Mouse (Mus musculus) lung, postnatal 0 days (tissue): ENCODE data around the gene Ugt1a2. TPM values are rescaled to one million over a fixed set of nuclear protein-coding genes. Genes with fewer than 3 reads are reported as not detected.

Source experiments
- ATAC-seq: fragments of 200-750 bp; cut with Nextera tagmentation; 2 replicates; pipeline ENCODE4 v1.8.0; 2017; ENCODE audit warnings: moderate library complexity
- DNase-seq: peaks from one replicate; pipeline ENCODE4 v3.0.0-alpha.2; 2016; ENCODE audit warnings: low spot score
- H3K27ac ChIP-seq: fragments of 300-500 bp; sonication (generic); 2 replicates; pipeline ENCODE4 v1.5.1; 2014; ENCODE audit warnings: antibody characterized with exemption, mild to moderate bottlenecking, low read length, mixed read lengths
- H3K27me3 ChIP-seq: fragments of 300-500 bp; sonication (generic); replicated peaks from 2 replicates; pipeline ENCODE4 v1.6.1; 2014; ENCODE audit warnings: low read length, mixed read lengths; ENCODE audit not compliant: insufficient read depth
- H3K36me3 ChIP-seq: fragments of 300-500 bp; sonication (generic); 2 replicates; pipeline ENCODE4 v1.6.1; 2014; ENCODE audit warnings: low read length, mixed read lengths; ENCODE audit not compliant: insufficient read depth
- H3K4me1 ChIP-seq: fragments of 300-500 bp; sonication (generic); 2 replicates; pipeline ENCODE4 v1.6.1; 2014; ENCODE audit warnings: antibody characterized with exemption, low read depth, low read length, mixed read lengths; ENCODE audit not compliant: insufficient read depth
- H3K4me2 ChIP-seq: fragments of 300-500 bp; sonication (generic); replicated peaks from 2 replicates; pipeline ENCODE4 v1.6.1; 2014; ENCODE audit warnings: low read depth, mild to moderate bottlenecking, low read length, moderate library complexity, mixed read lengths
- H3K4me3 ChIP-seq: fragments of 300-500 bp; sonication (generic); 2 replicates; pipeline ENCODE4 v1.5.1; 2014; ENCODE audit warnings: low read depth, low read length
- H3K9ac ChIP-seq: fragments of 300-500 bp; sonication (generic); replicated peaks from 2 replicates; pipeline ENCODE4 v1.6.1; 2014; ENCODE audit warnings: low read depth, mild to moderate bottlenecking
- H3K9me3 ChIP-seq: fragments of 300-500 bp; sonication (generic); 2 replicates; pipeline ENCODE4 v1.6.1; 2016; ENCODE audit warnings: low read length, mixed read lengths
- CTCF ChIP-seq: IDR thresholded peaks from 2 replicates; pipeline ENCODE4 v1.5.1; 2016; ENCODE audit warnings: antibody characterized with exemption, mild to moderate bottlenecking
- EP300 ChIP-seq: IDR thresholded peaks from 2 replicates; pipeline ENCODE4 v1.6.1; 2016; ENCODE audit warnings: antibody characterized with exemption, mild to moderate bottlenecking, control low read depth
- WGBS: fragments of 180-500 bp; shearing (Covaris S2); extraction: QIAGEN DNeasy Blood & Tissue Kit; methylation state at CpG from one replicate; pipeline ENCODE4 v1.1.7; 2014; 5-methylcytosine and 5-hydroxymethylcytosine counted together
- polyA plus RNA-seq: library from polyadenylated mRNA; unstranded; fragments of >200 nt; fragmentation: Nextera tagmentation; extraction: Ambion mirVana; gene quantifications from 2 replicates; pipeline ENCODE4 v1.2.1, GENCODE M21; 2015

Ugt1a2 gene
- polyA plus RNA-seq, 1 experiment from 2014 or later = 0.08 TPM

GRCm38 (mm10) chr1:88212341-88213045, 12.1 kb downstream of the Ugt1a2 start:
- ATAC-seq (peak; percentile 11; the same call in 1 of the 2 replicates), DNase-seq (peak; percentile 21)
- Histone ChIP-seq H3K9ac (no peak overlapping the region), H3K27ac (no peak overlapping the region), H3K4me2 (no peak overlapping the region), H3K9me3 (peaks cover 52% of the 10 kb centered on the region), H3K27me3 (no peaks in the 10 kb centered on the region), H3K36me3 (no peaks in the 10 kb centered on the region), H3K4me1 (no peaks in the 10 kb centered on the region), H3K4me3 (no peak overlapping the region)
- 60% methylated on average over 8 of the region's 8 CpGs for WGBS
- TF ChIP-seq EP300 = no peak
- TF ChIP-seq CTCF = no peak

DNA sequence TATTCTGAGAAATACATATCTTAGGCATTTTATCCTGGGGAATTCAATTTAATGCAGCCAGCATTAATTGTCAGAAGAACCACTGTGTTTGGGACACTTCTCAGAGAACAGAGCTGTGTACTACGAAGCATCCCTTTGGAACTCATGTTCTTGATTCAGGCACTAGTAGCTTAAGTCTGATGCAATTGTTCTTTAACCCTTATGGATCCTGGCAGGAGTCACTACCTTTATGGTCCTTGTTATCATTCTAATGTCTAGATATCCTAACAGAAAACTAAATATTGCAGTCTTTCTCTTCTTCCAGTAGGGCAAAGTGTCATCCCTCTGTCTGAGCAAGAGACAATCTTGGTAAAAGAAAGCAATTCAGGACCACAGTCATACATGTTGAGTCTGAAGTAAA, 12.7 kb downstream of the Ugt1a2 start:
- peak; percentile 15 for DNase-seq
- no peaks in the 10 kb centered on the region for H3K4me1 ChIP-seq
- no peak; the same call in 1 of the 2 replicates for ATAC-seq
- peaks cover 54% of the 10 kb centered on the region for H3K9me3 ChIP-seq
- H3K27ac ChIP-seq = no peak overlapping the region
- no peak overlapping the region for H3K4me2 ChIP-seq
- H3K9ac ChIP-seq = no peak overlapping the region
- WGBS = 72% methylated on average over 1 of the region's 1 CpGs
- H3K4me3 ChIP-seq = no peak overlapping the region
- TF ChIP-seq EP300 (no peak), CTCF (no peak)
- H3K36me3 ChIP-seq = no peaks in the 10 kb centered on the region
- H3K27me3 ChIP-seq = no peaks in the 10 kb centered on the region

- ATAC-seq (peak; percentile 3; the same call in 1 of the 2 replicates), DNase-seq (no peak)
- H3K9ac ChIP-seq = no peak overlapping the region
- H3K4me2 ChIP-seq = no peak overlapping the region
- H3K4me1 ChIP-seq = no peaks in the 10 kb centered on the region
- no peaks in the 10 kb centered on the region for H3K27me3 ChIP-seq
- H3K27ac ChIP-seq = no peak overlapping the region
- 71% methylated on average over 2 of the region's 2 CpGs for WGBS
- H3K36me3 ChIP-seq = no peaks in the 10 kb centered on the region
- TF ChIP-seq CTCF (no peak), EP300 (no peak)
- H3K4me3 ChIP-seq = no peak overlapping the region
- H3K9me3 ChIP-seq = peaks cover 54% of the 10 kb centered on the region
These were observed 13.5 kb downstream of the Ugt1a2 start for GRCm38 (mm10) chr1:88213766-88214461.

DNA sequence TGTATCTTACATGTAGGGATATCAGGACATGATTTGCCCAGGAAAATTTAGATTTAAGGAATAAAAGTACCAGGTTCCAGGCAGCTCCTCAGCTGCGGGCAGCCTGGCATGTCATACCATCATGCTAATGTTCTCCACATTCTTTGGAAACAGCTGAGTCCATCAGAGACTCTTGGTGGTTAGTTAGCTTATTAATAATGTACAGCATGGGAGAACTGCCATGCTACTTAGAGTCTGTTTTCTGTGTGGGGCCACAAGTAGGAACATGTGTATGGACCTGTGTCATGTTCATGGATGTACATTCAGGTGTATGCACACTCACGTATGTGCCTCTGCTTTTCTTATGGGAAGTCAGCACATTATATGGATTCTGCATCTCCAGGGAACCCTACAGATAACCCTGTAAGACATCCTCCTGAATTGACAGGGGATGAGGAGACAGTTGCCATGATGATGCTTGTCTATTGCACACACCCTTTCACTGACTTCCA, 14.1 kb downstream of the Ugt1a2 start:
- H3K27me3 ChIP-seq = no peaks in the 10 kb centered on the region
- peaks cover 54% of the 10 kb centered on the region for H3K9me3 ChIP-seq
- TF ChIP-seq CTCF (no peak), EP300 (no peak)
- H3K4me1 ChIP-seq = no peaks in the 10 kb centered on the region
- no peak overlapping the region for H3K9ac ChIP-seq
- ATAC-seq (no peak), DNase-seq (peak; percentile 23)
- no peak overlapping the region for H3K4me2 ChIP-seq
- H3K36me3 ChIP-seq = no peaks in the 10 kb centered on the region
- no peak overlapping the region for H3K27ac ChIP-seq
- WGBS = 72% methylated on average over 2 of the region's 2 CpGs
- no peak overlapping the region for H3K4me3 ChIP-seq

DNA sequence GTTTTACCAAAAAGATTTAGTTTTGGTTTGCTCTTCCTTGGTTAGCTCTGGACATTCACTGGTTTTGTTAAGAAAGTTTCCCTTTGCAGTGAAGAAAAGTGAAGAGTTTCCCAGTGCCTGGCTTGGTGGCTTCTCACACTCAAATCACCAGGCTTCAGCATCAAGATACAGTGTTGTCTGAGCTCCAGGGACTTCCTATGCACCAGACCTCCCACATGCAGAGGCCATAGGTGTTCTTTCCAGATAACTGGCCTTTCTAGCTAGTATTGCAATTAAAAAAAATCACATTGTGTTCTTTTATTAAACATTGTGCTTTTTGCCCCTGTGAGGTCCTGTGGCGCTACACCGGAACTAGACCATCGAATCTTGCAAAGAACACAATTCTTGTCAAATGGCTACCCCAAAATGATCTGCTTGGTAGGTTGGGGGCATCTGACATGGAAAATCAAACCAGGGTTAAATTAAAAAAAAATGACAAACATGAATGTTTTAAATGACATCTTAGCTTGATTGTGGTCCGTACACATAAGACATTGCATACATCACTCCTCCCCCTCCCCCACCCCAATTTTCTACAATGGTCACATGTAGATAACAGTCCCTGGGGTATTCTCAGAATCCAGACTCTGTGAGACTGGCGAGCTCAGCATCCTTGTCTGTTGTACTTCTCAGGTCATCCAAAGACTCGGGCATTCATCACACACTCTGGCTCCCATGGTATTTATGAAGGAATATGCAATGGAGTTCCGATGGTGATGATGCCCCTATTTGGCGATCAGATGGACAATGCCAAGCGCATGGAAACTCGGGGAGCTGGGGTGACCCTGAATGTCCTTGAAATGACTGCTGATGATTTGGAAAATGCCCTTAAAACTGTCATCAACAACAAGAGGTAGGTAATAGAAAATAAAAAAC, 15.3 kb downstream of the Ugt1a2 start:
- H3K27ac ChIP-seq = no peak overlapping the region
- no peaks in the 10 kb centered on the region for H3K36me3 ChIP-seq
- 61% methylated on average over 10 of the region's 10 CpGs for WGBS
- no peak overlapping the region for H3K4me2 ChIP-seq
- DNase-seq (peak; percentile 16), ATAC-seq (no peak)
- TF ChIP-seq CTCF (no peak), EP300 (no peak)
- H3K4me3 ChIP-seq = no peak overlapping the region
- H3K4me1 ChIP-seq = no peaks in the 10 kb centered on the region
- peaks cover 54% of the 10 kb centered on the region for H3K9me3 ChIP-seq
- no peak overlapping the region for H3K9ac ChIP-seq
- H3K27me3 ChIP-seq = no peaks in the 10 kb centered on the region

DNA sequence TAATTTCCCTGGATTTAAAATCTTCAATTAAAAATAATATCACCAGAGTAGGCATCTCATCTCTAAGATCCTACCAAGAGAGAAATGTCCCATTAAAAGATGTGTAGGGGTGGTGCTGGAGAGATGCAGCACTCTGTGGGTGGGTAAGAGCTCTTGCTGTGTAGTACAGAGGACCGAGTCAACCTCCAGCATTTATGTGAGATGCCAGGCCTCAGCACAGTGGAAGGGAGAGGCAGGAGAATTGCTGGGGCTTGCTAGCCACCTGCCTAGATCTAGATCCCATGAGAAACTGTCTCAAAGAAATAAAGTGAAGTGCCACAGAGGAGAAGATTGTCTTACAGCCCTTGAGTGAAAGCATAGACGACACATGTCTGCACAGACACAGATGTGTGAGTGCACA, 16.1 kb downstream of the Ugt1a2 start:
- Histone ChIP-seq H3K4me1 (no peaks in the 10 kb centered on the region), H3K4me3 (no peak overlapping the region), H3K27me3 (no peaks in the 10 kb centered on the region), H3K9ac (no peak overlapping the region), H3K36me3 (no peaks in the 10 kb centered on the region), H3K4me2 (no peak overlapping the region), H3K27ac (no peak overlapping the region), H3K9me3 (peaks cover 53% of the 10 kb centered on the region)
- ATAC-seq = no peak
- peak; percentile 29 for DNase-seq
- TF ChIP-seq CTCF = no peak
- TF ChIP-seq EP300 = no peak
- 50% methylated on average over 2 of the region's 2 CpGs for WGBS
